Mouse (Mus musculus) 416B (cell line): Measurements from ENCODE around the gene Rita1.
A peak's percentile ranks its signal among the peaks of the same experiment; 100 is the strongest.

ENCODE experiments used
- DNase-seq: peaks from one replicate; pipeline ENCODE4 v3.0.0; 2011; ENCODE audit warnings: low read depth

Gene Rita1

GRCm38 (mm10) chr5:120612442-120612821, at the start of gene Rita1, which contains the start of gene Ddx54:
Rita1 (minus strand) TSS chr5:120612589.
Ddx54 (plus strand) TSS chr5:120612739.
- DNase-seq, result peak; percentile 98

- no peak for DNase-seq
Measured at GRCm38 (mm10) chr5:120660816-120661215, 48.4 kb upstream of the Rita1 start.

DNA sequence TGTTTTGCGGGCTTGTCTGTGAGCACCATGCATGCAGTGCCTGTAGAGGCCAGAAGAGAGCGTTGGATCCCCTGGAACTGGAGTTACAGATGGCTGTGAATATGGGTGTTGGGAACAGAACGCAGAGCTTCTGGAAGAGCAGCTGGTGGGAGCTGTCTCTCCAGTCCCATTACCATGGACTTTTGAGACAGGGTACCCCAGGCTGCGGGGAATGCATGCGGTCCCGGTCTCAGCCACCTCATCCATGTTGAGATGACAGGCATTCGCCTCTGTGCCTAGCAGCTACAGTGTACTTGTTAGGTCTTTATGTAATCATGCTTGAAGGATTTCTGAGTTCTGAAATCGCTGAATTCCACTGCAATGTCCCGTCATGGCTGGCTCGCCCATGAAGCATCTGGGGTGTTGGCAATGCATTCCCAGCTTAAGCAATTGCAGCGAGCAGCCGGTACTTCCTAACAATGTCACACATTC, 43.9 kb upstream of the Rita1 start:
- no peak for DNase-seq

DNA sequence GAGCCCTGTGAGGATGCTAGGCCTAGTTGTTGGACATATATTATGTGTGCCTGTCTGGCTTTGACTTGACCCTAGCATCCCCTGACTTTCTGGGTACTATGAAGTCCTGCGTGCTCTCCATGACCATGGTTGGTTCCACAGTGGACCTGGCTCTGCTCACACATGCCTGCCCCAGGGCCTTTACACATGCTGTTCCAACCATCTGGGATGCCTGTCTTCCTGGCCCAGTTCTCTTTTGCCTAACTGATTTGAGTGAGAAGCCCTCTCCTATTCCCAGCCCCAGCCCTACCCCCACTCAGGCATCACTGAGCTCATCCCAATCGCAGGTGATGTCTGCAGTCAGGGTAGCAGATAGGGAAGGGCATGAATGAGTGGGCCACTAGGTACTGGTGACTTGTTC, 41.5 kb upstream of the Rita1 start:
- no peak for DNase-seq

DNA sequence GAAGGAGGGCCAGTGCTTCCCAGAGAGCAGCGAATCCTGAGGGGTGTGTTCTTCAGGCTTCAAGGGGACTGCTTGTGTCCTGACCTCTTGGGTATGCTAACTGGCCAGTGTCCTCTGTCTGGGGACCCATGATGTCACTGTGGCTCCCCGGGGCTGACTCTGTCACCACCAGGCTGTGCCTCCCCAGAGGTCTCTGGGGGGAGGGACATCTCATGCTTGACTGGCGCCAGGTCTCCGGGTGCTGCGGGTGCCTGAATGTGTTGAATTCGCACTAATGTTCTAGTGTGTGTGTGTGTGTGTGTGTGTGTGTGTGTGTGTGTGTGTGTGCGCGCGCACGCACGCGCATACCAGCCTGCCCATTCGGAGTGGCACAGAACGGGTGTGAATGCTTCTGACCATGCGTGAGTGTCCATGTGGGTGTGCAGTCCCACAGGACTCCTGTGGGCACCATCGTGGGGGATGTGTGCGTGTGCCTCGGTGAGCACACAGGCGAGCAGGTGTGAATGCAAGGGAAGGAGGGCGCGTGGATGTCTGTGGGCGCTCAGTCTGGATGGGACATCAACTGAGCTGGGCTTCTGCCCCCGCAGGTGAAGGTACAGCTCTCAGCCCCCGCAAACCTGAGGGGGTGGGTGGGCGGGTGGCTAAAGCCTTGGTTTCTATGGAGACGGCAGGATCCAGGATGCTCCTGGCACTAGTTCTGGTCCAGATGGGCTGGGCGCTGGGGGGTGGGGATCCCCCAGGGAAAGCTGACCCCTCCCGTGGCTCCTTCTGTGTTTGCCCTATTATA, 40.7 kb upstream of the Rita1 start:
- DNase-seq, result no peak

DNA sequence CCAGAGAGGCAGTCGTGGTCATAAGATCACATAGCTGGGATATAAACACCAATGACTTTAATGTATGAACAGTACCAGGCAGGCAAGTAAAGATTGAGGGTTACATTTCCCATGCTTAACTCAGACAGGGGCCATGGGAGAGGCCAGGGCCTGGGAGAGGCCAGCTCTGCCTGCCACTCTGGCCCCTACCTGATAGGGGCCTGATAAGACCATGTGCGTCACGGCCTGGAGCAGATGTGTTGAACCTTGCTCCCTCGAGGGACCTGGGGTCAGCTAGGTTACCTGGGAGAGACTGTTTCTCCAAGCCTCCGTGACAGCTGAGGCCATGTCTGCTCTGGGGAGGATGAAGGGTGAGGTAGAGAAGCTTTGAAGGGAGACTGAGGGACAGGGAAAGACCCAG, 38.8 kb upstream of the Rita1 start:
- DNase-seq, result no peak

DNA sequence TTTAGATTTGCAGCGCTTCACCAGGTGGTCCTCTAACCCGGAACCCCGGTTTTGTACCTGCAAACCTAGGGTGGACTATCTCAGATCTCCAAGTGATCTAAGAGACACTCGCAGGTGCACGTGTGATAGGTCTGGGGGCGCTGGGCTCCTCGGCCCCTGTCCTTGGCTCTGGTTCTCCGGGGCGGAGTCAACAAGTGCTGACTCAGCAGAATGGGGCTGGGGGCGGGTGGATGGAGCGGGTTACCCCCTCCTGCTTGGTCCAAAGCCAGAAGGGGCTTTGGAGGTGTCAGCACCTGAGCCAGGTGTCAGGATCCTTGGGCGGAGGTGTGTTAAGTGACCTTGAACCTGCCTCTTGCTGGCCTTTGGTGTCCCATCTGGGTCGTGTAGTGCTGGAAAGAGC, 37.5 kb upstream of the Rita1 start:
- DNase-seq, result no peak

GRCm38 (mm10) chr5:120649374-120649933, 37.1 kb upstream of the Rita1 start:
- DNase-seq, result no peak

GRCm38 (mm10) chr5:120648569-120649373, 36.4 kb upstream of the Rita1 start, which contains the start of gene Rasal1:
Rasal1 (plus strand) TSS chr5:120648812.
- DNase-seq, result peak; percentile 84

DNA sequence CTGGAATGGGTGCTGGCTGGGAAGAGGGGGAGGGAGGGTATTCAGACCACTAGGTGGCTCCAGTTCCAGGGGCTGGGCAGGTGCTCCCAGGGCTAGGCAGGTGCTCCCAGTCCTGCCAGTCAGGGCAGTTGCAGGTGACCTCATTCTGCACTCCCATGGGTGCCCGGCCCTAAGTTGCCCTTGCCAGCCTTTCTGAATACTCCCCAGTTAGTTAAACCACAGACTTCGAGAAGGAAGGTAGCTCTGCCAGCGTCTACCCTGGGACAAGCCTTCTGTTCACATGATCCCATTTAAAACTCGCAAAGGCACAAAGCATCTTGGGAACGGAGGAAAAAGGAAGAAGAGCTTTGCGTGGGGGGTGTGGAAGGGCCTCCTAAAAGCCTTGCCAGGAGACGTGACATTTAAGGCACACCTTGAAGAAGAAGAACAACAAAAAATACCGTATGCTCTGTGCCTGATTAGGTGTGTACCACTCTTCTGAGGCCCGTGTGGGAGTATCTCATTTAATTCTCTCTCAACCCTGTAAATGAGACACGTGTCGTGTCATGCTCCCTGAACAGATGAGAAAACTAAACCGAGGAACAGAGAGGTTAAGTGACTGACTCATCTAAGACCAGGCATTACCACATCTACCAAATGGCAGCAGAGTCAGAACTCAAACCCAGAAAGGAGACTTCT, 35.6 kb upstream of the Rita1 start:
- peak; percentile 67 for DNase-seq

GRCm38 (mm10) chr5:120647361-120647760, 35.0 kb upstream of the Rita1 start:
- no peak for DNase-seq

DNA sequence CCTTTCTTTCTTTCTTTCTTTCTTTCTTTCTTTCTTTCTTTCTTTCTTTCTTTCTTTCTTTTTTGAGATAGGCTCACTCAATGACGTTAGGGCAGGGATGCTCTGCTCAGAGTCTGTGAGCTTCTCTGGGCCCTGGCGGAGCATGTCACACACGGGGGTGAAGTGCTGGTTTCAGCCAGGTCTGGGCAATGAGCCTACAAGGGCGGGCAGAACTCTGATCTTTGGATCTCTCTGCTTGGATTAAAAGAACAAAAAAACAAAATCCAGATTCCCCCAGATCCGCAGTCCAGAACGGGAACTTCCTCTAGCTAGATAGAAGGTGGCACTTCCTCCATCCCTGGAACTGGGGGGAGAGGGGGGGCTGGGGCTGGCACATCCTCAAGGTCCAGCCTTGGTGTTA, 33.5 kb upstream of the Rita1 start:
- no peak for DNase-seq

GRCm38 (mm10) chr5:120644227-120644626, 31.8 kb upstream of the Rita1 start:
- peak; percentile 96 for DNase-seq

GRCm38 (mm10) chr5:120643365-120644085, 31.1 kb upstream of the Rita1 start:
- peak; percentile 92 for DNase-seq

DNA sequence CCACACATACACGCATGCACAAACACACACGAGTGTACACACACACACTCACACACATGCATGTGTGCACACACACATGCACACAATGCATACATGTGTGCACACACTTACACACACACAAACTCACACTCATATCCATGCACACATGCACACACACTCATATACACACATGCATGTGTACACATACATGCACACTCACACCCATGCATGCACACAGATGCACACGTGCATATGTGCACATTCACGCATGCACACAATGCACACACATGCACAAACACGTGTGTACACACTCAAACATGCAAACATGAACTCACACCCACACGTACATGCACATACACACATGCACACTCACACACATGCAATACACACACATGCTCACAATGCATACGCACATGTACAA, 27.7 kb upstream of the Rita1 start:
- no peak for DNase-seq

- DNase-seq, result no peak
Measured at GRCm38 (mm10) chr5:120635633-120636032, 23.2 kb upstream of the Rita1 start.

- DNase-seq, result no peak
Measured at GRCm38 (mm10) chr5:120634860-120635259, 22.5 kb upstream of the Rita1 start.

DNA sequence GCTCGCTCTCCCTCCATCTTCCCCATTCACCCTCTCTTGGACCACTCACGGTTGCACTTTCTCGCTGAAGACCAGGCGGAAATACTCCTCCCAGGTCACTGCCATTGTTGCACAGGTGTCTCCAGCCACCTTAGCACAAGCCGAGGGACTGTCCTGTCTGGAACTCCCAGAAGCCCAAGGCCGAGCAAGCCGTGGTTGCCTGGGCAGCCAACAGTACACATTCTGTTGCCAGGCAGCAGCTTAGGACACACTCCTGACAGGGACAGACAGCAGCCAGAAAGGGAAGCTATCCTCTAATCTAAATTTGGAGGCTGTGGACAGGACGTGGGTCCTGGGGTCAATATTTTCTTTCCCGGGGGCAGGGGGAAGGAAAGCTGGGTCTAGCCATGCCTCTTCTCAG, 21.7 kb upstream of the Rita1 start, which contains the start of gene Cfap73:
Gene Cfap73, minus strand, starts transcription at position 105 of the 400 bp plus-strand sequence.
- DNase-seq, result no peak

GRCm38 (mm10) chr5:120631892-120632291, 19.5 kb upstream of the Rita1 start:
- DNase-seq, result no peak

DNA sequence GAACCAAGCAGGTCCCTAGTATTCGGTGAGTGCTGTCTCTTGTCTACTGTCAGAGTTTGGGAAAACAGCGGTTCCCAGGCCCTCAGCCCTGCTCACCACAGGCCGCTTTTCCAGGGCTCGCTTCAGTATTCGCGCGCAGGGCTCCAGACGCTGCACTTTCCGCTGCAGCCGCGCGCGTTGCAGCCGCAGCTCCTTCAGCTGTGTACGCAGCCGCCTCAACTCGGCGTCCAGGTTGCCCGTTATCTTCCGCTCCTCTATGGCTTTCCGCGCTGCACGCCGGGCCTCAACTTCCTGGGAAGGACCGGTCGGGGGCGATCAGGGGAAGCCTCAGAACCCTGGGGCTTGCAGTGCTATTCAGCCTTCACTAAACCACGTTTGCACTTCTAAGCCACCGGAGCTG, 18.7 kb upstream of the Rita1 start:
- no peak for DNase-seq

- peak; percentile 39 for DNase-seq
Measured at GRCm38 (mm10) chr5:120628624-120629023, 16.2 kb upstream of the Rita1 start.
